Mouse (Mus musculus) olfactory bulb, adult 2 months (tissue): ENCODE results near the gene Smarcd3. TPM values are rescaled to one million over a fixed set of nuclear protein-coding genes. Genes with fewer than 3 reads are reported as not detected.

Experiments used
- H3K27ac ChIP-seq: fragments of 200-500 bp; 2 replicates; pipeline ENCODE4 v1.5.1; 2012; ENCODE audit warnings: low read depth, low read length; ENCODE audit not compliant: insufficient read depth
- H3K4me1 ChIP-seq: fragments of 200-500 bp; 2 replicates; pipeline ENCODE4 v1.6.1; 2012; ENCODE audit warnings: low read length; ENCODE audit not compliant: control insufficient read depth, insufficient read depth
- H3K4me3 ChIP-seq: fragments of 200-500 bp; 2 replicates; pipeline ENCODE4 v1.5.1; 2012; ENCODE audit warnings: mild to moderate bottlenecking, low read depth, low read length, moderate library complexity; ENCODE audit not compliant: insufficient read depth
- CTCF ChIP-seq: fragments of 200-500 bp; IDR thresholded peaks from 2 replicates; pipeline ENCODE4 v1.5.1; 2012; ENCODE audit warnings: low read depth, mild to moderate bottlenecking, low read length, moderate library complexity; ENCODE audit not compliant: insufficient read depth
- POLR2A ChIP-seq: fragments of 200-500 bp; IDR thresholded peaks from 2 replicates; pipeline ENCODE4 v1.6.1; 2012; ENCODE audit warnings: mild to moderate bottlenecking, low read depth, low read length, moderate library complexity; ENCODE audit not compliant: insufficient read depth
- WGBS: fragments of 180-500 bp; shearing (Covaris S2); methylation state at CpG from one replicate; pipeline ENCODE4 v1.1.7; 2018; 5-methylcytosine and 5-hydroxymethylcytosine counted together
- polyA plus RNA-seq: library from polyadenylated mRNA; stranded (reverse); fragments of >200 nt; gene quantifications from 2 replicates; pipeline ENCODE4 v1.2.4, GENCODE M21; 2012; ENCODE audit warnings: low replicate concordance; ENCODE audit not compliant: missing spikeins, insufficient read depth, insufficient read length

Gene Smarcd3
- polyA plus RNA-seq, 1 experiment: not detected

- 46% methylated on average over 8 of the region's 8 CpGs for WGBS
- Histone ChIP-seq H3K4me1 (peaks cover 41% of the 10 kb centered on the region), H3K27ac (peak overlapping the region; percentile 38; the same call in 1 of the 2 replicates), H3K4me3 (peak overlapping the region; percentile 76)
- TF ChIP-seq CTCF: no peak
- no peak for TF ChIP-seq POLR2A
Measured at GRCm38 (mm10) chr5:24623041-24623985, 898 bp downstream of the Smarcd3 start.

- Histone ChIP-seq H3K27ac (no peak overlapping the region), H3K4me1 (peaks cover 41% of the 10 kb centered on the region), H3K4me3 (no peak overlapping the region)
- no peak for TF ChIP-seq CTCF
- TF ChIP-seq POLR2A: no peak
- 83% methylated on average over 7 of the region's 7 CpGs for WGBS
Measured at GRCm38 (mm10) chr5:24622386-24623040, 1.7 kb downstream of the Smarcd3 start.

GRCm38 (mm10) chr5:24620626-24621025 lies 3.6 kb downstream of the Smarcd3 start:
- peaks cover 45% of the 10 kb centered on the region for H3K4me1 ChIP-seq
- WGBS: 89% methylated on average over 8 of the region's 8 CpGs
- H3K27ac ChIP-seq: no peak overlapping the region
- TF ChIP-seq POLR2A (no peak), CTCF (no peak)
- H3K4me3 ChIP-seq: no peak overlapping the region

- Histone ChIP-seq H3K27ac (no peak overlapping the region), H3K4me3 (no peak overlapping the region), H3K4me1 (peaks cover 50% of the 10 kb centered on the region)
- 68% methylated on average over 8 of the region's 8 CpGs for WGBS
- no peak for TF ChIP-seq POLR2A
- TF ChIP-seq CTCF: no peak
Measured at GRCm38 (mm10) chr5:24620116-24620515, 4.1 kb downstream of the Smarcd3 start.

- no peak overlapping the region for H3K4me3 ChIP-seq
- no peak for TF ChIP-seq POLR2A
- TF ChIP-seq CTCF: no peak
- H3K4me1 ChIP-seq: peaks cover 55% of the 10 kb centered on the region
- no peak overlapping the region for H3K27ac ChIP-seq
- 93% methylated on average over 3 of the region's 3 CpGs for WGBS
Measured at GRCm38 (mm10) chr5:24618921-24619320, 5.3 kb downstream of the Smarcd3 start.

GRCm38 (mm10) chr5:24615097-24615496 lies 9.1 kb downstream of the Smarcd3 start:
- H3K4me3 ChIP-seq: no peak overlapping the region
- no peak overlapping the region for H3K27ac ChIP-seq
- no peak for TF ChIP-seq POLR2A
- TF ChIP-seq CTCF: no peak
- WGBS: 59% methylated on average over 6 of the region's 6 CpGs
- H3K4me1 ChIP-seq: peaks cover 36% of the 10 kb centered on the region

GRCm38 (mm10) chr5:24612302-24612649 lies 11.9 kb downstream of the Smarcd3 start:
- Histone ChIP-seq H3K4me3 (no peak overlapping the region), H3K4me1 (peaks cover 41% of the 10 kb centered on the region), H3K27ac (no peak overlapping the region)
- WGBS: 58% methylated on average over 5 of the region's 5 CpGs
- TF ChIP-seq POLR2A (no peak), CTCF (no peak)

GRCm38 (mm10) chr5:24611366-24612301 lies 12.6 kb downstream of the Smarcd3 start:
- H3K4me1 ChIP-seq: peaks cover 44% of the 10 kb centered on the region
- no peak overlapping the region; the same call in 1 of the 2 replicates for H3K27ac ChIP-seq
- no peak overlapping the region for H3K4me3 ChIP-seq
- 34% methylated on average over 7 of the region's 7 CpGs for WGBS
- no peak for TF ChIP-seq POLR2A
- no peak for TF ChIP-seq CTCF
